Mouse (Mus musculus): ENCODE data around the gene Jarid2. TPM values are rescaled to one million over a fixed set of nuclear protein-coding genes. Genes with fewer than 3 reads are reported as not detected.

Jarid2 gene
- polyA plus RNA-seq, 1 experiment = 150 TPM

DNA sequence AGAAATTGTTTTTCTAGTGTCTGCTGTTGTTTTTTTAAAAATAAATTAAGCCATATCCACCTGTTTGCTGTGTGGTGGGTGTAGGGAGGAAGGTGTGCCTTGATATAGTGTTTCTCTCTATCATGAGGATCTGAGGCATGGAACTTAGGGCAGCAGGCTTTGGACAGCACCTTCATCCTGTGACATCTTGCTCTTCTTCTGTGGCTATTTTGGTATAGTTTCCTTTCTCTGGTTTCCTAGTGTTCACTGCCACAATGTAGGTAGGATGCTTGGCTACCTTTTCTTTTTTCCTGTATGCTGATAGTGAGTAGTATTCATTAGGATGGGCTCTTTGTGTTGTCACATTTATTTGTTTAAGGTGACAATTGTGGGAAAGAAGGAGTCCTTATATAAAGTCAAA is 69.9 kb downstream of the Jarid2 start:
- Histone ChIP-seq H3K27ac (ENCODE audit: insufficient read depth, low read length) (no peak overlapping the region), H3K9ac (ENCODE audit: low read depth, poor library complexity, severe bottlenecking) (no peak overlapping the region), H3K27me3 (ENCODE audit: control insufficient read depth, insufficient read depth, low read length, poor library complexity, severe bottlenecking) (no peaks in the 10 kb centered on the region), H3K4me1 (ENCODE audit: control insufficient read depth, insufficient read depth, low read length) (peaks cover 2% of the 10 kb centered on the region), H3K36me3 (ENCODE audit: control insufficient read depth, insufficient read depth, low read length, poor library complexity, severe bottlenecking) (no peaks in the 10 kb centered on the region; the same call in none of the 2 replicates), H3K9me3 (replicated peaks; ENCODE audit: control insufficient read depth, insufficient read depth, low read length, poor library complexity, severe bottlenecking) (no peaks in the 10 kb centered on the region), H3K4me3 (ENCODE audit: low read depth, low read length) (no peak overlapping the region)
- no peak for TF ChIP-seq CTCF (IDR thresholded peaks at IDR 0.05; ENCODE audit: low read depth, low read length)
- TF ChIP-seq POLR2A (IDR thresholded peaks at IDR 0.05; ENCODE audit: insufficient read depth, low read length) = no peak
- no peak for TF ChIP-seq EP300 (IDR thresholded peaks at IDR 0.05; ENCODE audit: insufficient read depth, low read depth, low read length)

DNA sequence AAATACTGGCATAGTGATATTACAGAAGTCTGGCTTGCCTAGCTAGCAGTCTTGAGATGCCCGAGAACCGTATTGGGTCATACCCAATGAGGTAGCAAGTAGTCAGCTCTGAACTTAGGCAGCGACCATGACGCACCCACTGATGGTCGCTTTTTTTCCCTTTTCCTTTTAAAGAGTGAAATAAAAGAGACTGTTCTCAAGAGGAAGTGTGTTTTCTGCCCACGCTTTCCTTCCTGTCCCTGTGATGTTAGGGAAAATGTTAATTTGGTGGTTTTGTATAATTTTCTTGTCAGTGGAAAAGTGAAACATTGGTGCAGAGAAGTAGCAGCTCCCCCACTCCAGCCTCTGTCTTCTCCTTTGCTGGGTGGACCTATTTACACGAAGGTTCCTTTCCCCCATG is 70.8 kb downstream of the Jarid2 start:
- TF ChIP-seq CTCF (IDR thresholded peaks at IDR 0.05; ENCODE audit: low read depth, low read length) = no peak
- TF ChIP-seq EP300 (IDR thresholded peaks at IDR 0.05; ENCODE audit: insufficient read depth, low read depth, low read length) = no peak
- H3K27me3 ChIP-seq (ENCODE audit: control insufficient read depth, insufficient read depth, low read length, poor library complexity, severe bottlenecking) = no peaks in the 10 kb centered on the region
- H3K4me1 ChIP-seq (ENCODE audit: control insufficient read depth, insufficient read depth, low read length) = peaks cover 2% of the 10 kb centered on the region
- peak overlapping the region; percentile 1; the same call in 1 of the 2 replicates for H3K27ac ChIP-seq (ENCODE audit: insufficient read depth, low read length)
- H3K4me3 ChIP-seq (ENCODE audit: low read depth, low read length) = no peak overlapping the region
- no peak overlapping the region for H3K9ac ChIP-seq (ENCODE audit: low read depth, poor library complexity, severe bottlenecking)
- H3K36me3 ChIP-seq (ENCODE audit: control insufficient read depth, insufficient read depth, low read length, poor library complexity, severe bottlenecking) = no peaks in the 10 kb centered on the region; the same call in none of the 2 replicates
- H3K9me3 ChIP-seq (replicated peaks; ENCODE audit: control insufficient read depth, insufficient read depth, low read length, poor library complexity, severe bottlenecking) = no peaks in the 10 kb centered on the region

DNA sequence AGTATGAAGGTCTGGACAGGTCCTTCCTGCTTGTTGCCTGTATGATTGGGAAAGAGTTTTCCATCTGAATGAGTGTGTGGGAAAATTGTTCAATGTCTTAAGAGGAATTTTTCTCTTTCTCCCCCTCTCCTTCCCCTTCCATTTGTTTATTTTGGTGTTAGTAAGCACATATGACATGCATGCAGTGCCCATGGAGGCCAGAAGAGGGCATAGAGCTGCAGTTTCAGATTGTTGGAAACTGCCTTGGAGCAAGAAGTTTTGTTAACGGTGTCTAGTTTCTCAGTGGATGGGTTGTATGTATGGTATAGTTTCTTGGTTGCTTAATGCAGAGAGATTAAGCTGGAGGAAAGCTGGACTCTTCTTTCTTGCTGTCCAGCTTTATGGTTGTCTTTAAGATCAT is 75.6 kb downstream of the Jarid2 start:
- no peak overlapping the region for H3K4me3 ChIP-seq (ENCODE audit: low read depth, low read length)
- peaks cover 2% of the 10 kb centered on the region for H3K4me1 ChIP-seq (ENCODE audit: control insufficient read depth, insufficient read depth, low read length)
- TF ChIP-seq CTCF (IDR thresholded peaks at IDR 0.05; ENCODE audit: low read depth, low read length) (no peak), POLR2A (IDR thresholded peaks at IDR 0.05; ENCODE audit: insufficient read depth, low read length) (no peak), EP300 (IDR thresholded peaks at IDR 0.05; ENCODE audit: insufficient read depth, low read depth, low read length) (no peak)
- no peaks in the 10 kb centered on the region; the same call in 1 of the 2 replicates for H3K36me3 ChIP-seq (ENCODE audit: control insufficient read depth, insufficient read depth, low read length, poor library complexity, severe bottlenecking)
- H3K27ac ChIP-seq (ENCODE audit: insufficient read depth, low read length) = no peak overlapping the region
- H3K9ac ChIP-seq (ENCODE audit: low read depth, poor library complexity, severe bottlenecking) = no peak overlapping the region
- no peaks in the 10 kb centered on the region for H3K27me3 ChIP-seq (ENCODE audit: control insufficient read depth, insufficient read depth, low read length, poor library complexity, severe bottlenecking)
- no peaks in the 10 kb centered on the region for H3K9me3 ChIP-seq (replicated peaks; ENCODE audit: control insufficient read depth, insufficient read depth, low read length, poor library complexity, severe bottlenecking)

DNA sequence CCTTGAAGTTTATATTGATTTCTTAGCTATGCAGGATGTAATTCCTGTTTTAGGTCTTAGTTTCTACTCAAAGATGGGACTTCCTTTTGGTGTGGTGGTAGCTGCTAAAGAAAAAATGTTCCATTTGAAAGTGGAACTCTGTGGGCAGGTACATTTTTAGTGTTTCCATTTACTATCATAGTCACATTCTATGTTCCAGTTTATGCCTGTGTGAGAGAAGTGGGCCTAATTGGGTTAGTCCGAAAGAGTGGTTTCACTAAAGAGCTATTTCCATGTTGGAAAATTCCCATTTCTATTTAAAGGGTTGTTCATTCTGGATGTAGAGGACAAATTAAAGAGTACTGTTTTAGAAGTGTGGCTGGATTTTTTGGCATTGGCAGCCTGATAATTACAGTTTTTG is 79.0 kb downstream of the Jarid2 start:
- H3K27ac ChIP-seq (ENCODE audit: insufficient read depth, low read length) = no peak overlapping the region
- no peaks in the 10 kb centered on the region for H3K9me3 ChIP-seq (replicated peaks; ENCODE audit: control insufficient read depth, insufficient read depth, low read length, poor library complexity, severe bottlenecking)
- H3K4me1 ChIP-seq (ENCODE audit: control insufficient read depth, insufficient read depth, low read length) = peaks cover 5% of the 10 kb centered on the region
- no peak overlapping the region for H3K4me3 ChIP-seq (ENCODE audit: low read depth, low read length)
- no peaks in the 10 kb centered on the region for H3K36me3 ChIP-seq (ENCODE audit: control insufficient read depth, insufficient read depth, low read length, poor library complexity, severe bottlenecking)
- no peak for TF ChIP-seq POLR2A (IDR thresholded peaks at IDR 0.05; ENCODE audit: insufficient read depth, low read length)
- TF ChIP-seq EP300 (IDR thresholded peaks at IDR 0.05; ENCODE audit: insufficient read depth, low read depth, low read length) = no peak
- TF ChIP-seq CTCF (IDR thresholded peaks at IDR 0.05; ENCODE audit: low read depth, low read length) = no peak
- no peaks in the 10 kb centered on the region for H3K27me3 ChIP-seq (ENCODE audit: control insufficient read depth, insufficient read depth, low read length, poor library complexity, severe bottlenecking)
- no peak overlapping the region for H3K9ac ChIP-seq (ENCODE audit: low read depth, poor library complexity, severe bottlenecking)

DNA sequence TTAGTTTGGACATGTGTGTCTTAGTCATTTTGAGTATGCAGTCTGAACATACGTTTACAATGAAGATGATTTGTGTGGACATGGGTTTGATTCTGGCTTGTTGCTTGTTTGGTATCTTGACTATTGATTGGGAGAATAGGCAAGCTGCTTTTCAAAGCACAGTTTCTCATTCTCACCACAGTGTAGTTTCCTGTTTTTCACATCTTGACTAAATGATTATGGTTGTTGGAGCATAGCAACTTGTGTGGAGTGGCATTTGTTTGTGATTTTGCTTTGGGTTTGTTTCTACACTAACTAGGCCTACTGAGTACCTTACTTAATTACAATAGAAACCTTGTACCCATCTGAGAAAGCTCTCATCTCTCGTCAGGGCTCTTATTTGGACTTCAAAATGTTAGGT is 81.7 kb downstream of the Jarid2 start:
- no peaks in the 10 kb centered on the region for H3K27me3 ChIP-seq (ENCODE audit: control insufficient read depth, insufficient read depth, low read length, poor library complexity, severe bottlenecking)
- no peak overlapping the region for H3K4me3 ChIP-seq (ENCODE audit: low read depth, low read length)
- H3K4me1 ChIP-seq (ENCODE audit: control insufficient read depth, insufficient read depth, low read length) = peaks cover 7% of the 10 kb centered on the region
- TF ChIP-seq CTCF (IDR thresholded peaks at IDR 0.05; ENCODE audit: low read depth, low read length) (no peak), POLR2A (IDR thresholded peaks at IDR 0.05; ENCODE audit: insufficient read depth, low read length) (no peak), EP300 (IDR thresholded peaks at IDR 0.05; ENCODE audit: insufficient read depth, low read depth, low read length) (no peak)
- H3K27ac ChIP-seq (ENCODE audit: insufficient read depth, low read length) = no peak overlapping the region
- no peaks in the 10 kb centered on the region for H3K9me3 ChIP-seq (replicated peaks; ENCODE audit: control insufficient read depth, insufficient read depth, low read length, poor library complexity, severe bottlenecking)
- H3K9ac ChIP-seq (ENCODE audit: low read depth, poor library complexity, severe bottlenecking) = no peak overlapping the region
- no peaks in the 10 kb centered on the region; the same call in 1 of the 2 replicates for H3K36me3 ChIP-seq (ENCODE audit: control insufficient read depth, insufficient read depth, low read length, poor library complexity, severe bottlenecking)

DNA sequence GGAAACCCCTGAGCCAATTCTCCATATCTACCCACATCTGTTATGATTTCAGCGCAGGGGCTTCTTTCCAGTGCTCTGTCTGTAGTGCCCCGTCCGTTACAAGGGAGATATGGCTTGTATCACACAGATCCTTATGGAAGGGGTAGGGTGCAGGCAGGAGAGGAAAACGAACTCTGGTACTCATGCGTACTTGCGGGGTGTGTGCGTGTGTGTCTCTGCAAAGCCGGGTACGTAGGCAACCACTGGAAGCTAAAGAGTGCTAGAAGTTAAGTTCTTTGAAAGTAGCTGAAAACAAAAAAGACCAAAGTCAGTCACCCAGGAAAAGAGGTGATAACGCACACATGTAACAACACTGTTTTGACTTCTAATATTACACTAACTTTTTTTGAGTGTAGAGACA is 82.3 kb downstream of the Jarid2 start:
- Histone ChIP-seq H3K4me3 (ENCODE audit: low read depth, low read length) (no peak overlapping the region), H3K27me3 (ENCODE audit: control insufficient read depth, insufficient read depth, low read length, poor library complexity, severe bottlenecking) (no peaks in the 10 kb centered on the region), H3K27ac (ENCODE audit: insufficient read depth, low read length) (no peak overlapping the region), H3K4me1 (ENCODE audit: control insufficient read depth, insufficient read depth, low read length) (peaks cover 7% of the 10 kb centered on the region), H3K9me3 (replicated peaks; ENCODE audit: control insufficient read depth, insufficient read depth, low read length, poor library complexity, severe bottlenecking) (no peaks in the 10 kb centered on the region), H3K9ac (ENCODE audit: low read depth, poor library complexity, severe bottlenecking) (no peak overlapping the region), H3K36me3 (ENCODE audit: control insufficient read depth, insufficient read depth, low read length, poor library complexity, severe bottlenecking) (no peaks in the 10 kb centered on the region; the same call in 1 of the 2 replicates)
- TF ChIP-seq CTCF (IDR thresholded peaks at IDR 0.05; ENCODE audit: low read depth, low read length) = no peak
- no peak for TF ChIP-seq EP300 (IDR thresholded peaks at IDR 0.05; ENCODE audit: insufficient read depth, low read depth, low read length)
- no peak for TF ChIP-seq POLR2A (IDR thresholded peaks at IDR 0.05; ENCODE audit: insufficient read depth, low read length)

All from ES-Bruce4 (cell line).